Mouse (Mus musculus) liver, adult 2 months (tissue): ENCODE data around the gene Rassf5.

Experiments used
- CTCF ChIP-seq: fragments of 200-500 bp; IDR thresholded peaks from 2 replicates; pipeline ENCODE4 v1.5.1; 2011; ENCODE audit warnings: low read depth, low read length, control low read depth
- POLR2A ChIP-seq: fragments of 200-500 bp; IDR thresholded peaks from 2 replicates; pipeline ENCODE4 v1.6.1; 2011; ENCODE audit warnings: low read length, control low read depth; ENCODE audit not compliant: insufficient read depth; ENCODE audit errors: extremely low read depth

- TF ChIP-seq POLR2A (no peak), CTCF (peak; percentile 76)
Observed at GRCm38 (mm10) chr1:131207531-131207930, 37.5 kb downstream of the Rassf5 start.
